Mouse (Mus musculus) layer of hippocampus, adult 11-12 months (tissue): Measurements from ENCODE around the gene Gm3667.
"Not testable (repeated sequence)": the region's sequence is repeated elsewhere in the genome, so short reads cannot be mapped to it uniquely, and the experiment has no call there.

Source experiments
- DNase-seq: peaks from one replicate; pipeline ENCODE4 v3.0.0; 2022; ENCODE audit warnings: low spot score

Gm3667 gene

GRCm38 (mm10) chr14:6889521-6890012, at the start of gene Gm3667:
Gene Gm3667, minus strand, starts transcription at chr14:6889962.
- not testable (repeated sequence) for DNase-seq

DNA sequence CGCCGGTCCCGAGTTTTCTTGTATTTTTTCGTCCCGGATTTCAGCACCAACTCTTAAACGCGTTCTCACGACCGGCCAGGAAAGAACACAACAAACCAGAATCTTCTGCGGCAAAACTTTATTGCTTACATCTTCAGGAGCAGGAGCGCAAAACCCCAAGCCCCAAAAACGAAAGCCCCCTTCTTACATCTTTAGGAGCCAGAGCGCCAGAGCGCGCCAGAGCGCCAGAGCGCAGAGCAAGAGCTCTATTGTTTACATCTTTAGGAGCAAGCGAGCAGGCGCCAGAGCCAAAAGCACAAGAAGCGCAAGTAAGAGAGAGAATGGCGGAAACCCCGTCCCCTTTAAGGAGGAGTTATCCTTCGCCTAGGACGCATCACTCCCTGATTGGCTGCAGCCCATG, 10.1 kb upstream of the Gm3667 start:
- DNase-seq, result not testable (repeated sequence)

DNA sequence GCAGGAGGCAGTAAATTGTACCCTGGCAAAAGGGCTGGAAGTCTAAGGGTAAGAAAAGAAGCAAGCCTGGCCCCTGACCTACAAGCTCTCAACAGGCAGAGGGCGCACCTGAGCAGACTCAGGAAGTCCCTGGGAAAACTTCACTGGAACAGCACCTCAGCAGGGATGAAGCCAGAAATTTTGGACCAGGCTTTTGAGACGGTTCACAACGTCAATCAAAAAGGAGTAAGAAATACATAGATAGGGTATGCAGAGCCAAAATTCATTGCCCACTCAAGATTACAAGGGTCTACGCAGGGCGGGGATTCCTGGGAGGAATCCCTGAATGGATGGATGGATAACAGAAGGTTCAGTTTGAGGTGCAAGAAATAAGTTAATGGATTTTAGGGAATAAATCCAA, 951 bp downstream of the Gm3667 start:
- DNase-seq, result peak; percentile 55

- not testable (repeated sequence) for DNase-seq
Measured at GRCm38 (mm10) chr14:6840211-6840610, 49.6 kb downstream of the Gm3667 start, which contains the start of gene Gm3642. Gene Gm3642, minus strand, starts transcription at chr14:6840311.

DNA sequence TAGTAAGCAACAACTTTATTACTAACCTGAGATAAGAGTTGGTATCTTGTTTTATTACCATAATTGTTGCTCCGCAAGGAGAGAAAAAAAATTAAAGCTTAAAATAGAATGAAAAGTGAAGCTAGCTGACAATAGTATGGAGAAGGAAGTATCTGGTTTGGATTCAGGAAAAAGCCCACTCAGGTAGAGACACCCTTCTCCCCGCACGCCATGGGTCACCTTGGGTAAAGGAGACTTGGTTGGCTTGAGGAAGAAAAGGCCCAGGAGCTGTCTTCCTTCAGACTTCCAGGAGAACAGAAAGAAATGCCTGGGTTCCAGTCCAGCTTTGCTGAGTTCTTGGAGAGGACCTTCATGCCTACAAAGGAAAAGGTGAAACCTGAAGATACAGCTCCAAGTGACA, 66.5 kb downstream of the Gm3667 start:
- DNase-seq, result not testable (repeated sequence)
